Mouse (Mus musculus): ENCODE results near the gene Zfp750.

Zfp750 gene

GRCm38 (mm10) chr11:121519131-121519530, at the start of gene Zfp750:
Gene Zfp750 (minus strand): TSS chr11:121519333.
- no peak for DNase-seq

DNA sequence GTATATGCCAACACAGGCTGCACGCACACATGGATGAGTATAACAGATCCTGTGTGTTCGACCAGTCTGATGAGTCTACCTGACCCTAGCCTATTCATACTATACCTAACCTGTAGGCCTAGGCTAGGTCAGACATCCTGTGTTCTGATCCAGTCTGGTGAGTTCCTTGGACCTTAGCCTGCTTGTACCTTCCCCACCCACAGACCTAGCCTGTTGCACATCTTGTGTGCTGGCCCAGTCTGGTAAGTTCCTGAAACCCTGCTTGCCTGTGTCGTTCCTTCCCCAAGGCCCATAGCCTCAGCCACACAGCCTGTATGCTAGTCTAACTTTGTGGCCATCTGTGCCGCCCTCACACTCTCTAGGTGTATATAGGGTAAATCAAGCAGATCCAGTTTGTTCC, 45.1 kb upstream of the Zfp750 start:
- DNase-seq: no peak

DNA sequence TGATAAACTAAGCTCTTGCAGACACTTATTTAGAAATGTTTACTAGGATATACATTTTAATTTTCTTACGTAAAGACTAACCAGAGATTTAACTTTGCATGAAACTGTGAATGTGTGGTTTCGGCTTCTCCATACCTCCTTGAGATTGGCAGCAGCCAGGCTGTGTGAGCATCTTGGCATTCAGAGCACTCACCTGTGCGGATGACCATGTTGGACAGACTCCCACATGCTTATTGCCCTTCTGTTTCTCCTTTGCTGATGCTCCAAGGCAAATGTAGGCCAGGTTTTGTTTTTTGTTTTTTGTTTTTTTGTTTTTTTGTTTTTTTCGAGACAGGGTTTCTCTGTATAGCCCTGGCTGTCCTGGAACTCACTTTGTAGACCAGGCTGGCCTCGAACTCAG, 44.2 kb upstream of the Zfp750 start:
- DNase-seq: no peak

- DNase-seq: no peak
These were observed 41.1 kb upstream of the Zfp750 start for GRCm38 (mm10) chr11:121560294-121560663.

- DNase-seq: no peak
These were observed 40.6 kb upstream of the Zfp750 start for GRCm38 (mm10) chr11:121559527-121560293.

- DNase-seq: no peak
These were observed 39.4 kb upstream of the Zfp750 start for GRCm38 (mm10) chr11:121558522-121558921.

GRCm38 (mm10) chr11:121557946-121558345, 38.8 kb upstream of the Zfp750 start:
- no peak for DNase-seq

- no peak for DNase-seq
These were observed 37.6 kb upstream of the Zfp750 start for GRCm38 (mm10) chr11:121556727-121557126.

GRCm38 (mm10) chr11:121553458-121553857, 34.3 kb upstream of the Zfp750 start:
- DNase-seq: no peak

- no peak for DNase-seq
These were observed 33.8 kb upstream of the Zfp750 start for GRCm38 (mm10) chr11:121552846-121553457.

- no peak for DNase-seq
These were observed 33.0 kb upstream of the Zfp750 start for GRCm38 (mm10) chr11:121552167-121552566.

DNA sequence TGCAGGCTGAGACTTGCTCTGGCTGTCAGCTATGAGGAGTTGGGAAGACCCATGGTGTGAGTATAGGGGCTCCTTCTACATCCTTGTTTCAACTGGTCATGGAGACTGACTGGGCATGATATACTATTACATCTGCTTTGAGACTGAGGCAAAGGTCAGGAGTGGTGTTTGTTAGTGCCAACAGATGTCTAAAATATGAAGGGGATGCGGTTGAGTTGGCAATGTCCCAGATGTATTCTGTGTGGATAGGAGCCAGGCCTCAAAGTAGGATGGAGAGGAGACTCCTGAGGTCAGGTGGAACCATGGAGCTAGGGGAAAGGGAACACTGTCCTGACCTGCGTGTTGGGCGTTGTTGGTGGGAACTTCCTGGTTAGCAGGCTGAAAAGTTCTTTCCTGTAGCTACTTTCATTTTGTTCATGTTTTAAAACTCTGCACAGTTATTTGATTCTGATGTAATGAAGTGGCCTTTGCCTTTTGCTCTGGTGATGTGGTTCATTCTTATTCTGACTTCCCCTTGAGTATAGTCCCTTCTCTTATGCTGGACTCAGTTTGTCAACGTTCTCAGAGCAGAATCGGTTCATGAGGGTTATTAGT, 32.2 kb upstream of the Zfp750 start:
- no peak for DNase-seq

- DNase-seq: no peak
These were observed 30.9 kb upstream of the Zfp750 start for GRCm38 (mm10) chr11:121549843-121550647.

DNA sequence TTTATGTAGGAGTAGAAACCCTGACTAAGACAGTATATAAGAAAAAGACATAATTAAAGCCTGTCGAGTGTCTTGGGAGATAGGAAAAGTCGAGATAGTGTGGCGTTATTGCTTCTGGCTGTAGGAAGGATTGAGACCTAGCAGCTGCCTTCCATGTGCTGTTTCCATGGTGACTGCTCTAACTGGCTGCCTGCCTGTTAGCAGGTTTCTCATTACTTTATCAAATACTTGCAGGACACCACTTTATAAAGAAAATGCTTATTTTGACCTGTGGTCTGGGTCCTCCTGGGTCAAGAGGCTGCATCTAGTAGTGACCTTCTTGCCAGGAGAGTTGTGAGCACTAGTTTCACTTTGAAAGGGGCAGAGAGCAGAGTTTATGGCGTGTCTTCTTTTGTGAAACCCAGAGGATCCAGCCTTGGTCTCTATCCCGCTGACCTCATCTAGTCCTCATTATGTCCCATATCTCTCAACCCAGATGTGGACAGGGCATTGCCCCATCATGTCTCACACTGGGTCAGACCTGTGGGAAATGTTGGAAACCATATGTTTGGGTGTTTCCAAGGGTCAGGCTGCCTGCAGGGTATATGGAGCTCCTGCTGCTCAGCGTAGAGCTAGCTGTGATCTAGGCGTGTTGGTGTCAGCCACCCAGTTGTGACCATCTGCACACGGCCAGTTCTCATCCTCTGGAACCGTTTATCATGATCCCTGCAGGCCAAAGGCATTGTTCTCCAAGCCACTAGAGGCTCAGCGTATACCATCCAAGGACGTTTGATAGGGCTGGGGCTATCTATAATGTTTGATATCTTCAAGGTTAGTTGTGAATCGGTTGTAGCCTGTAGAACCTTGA, 30.1 kb upstream of the Zfp750 start:
- DNase-seq: no peak

DNA sequence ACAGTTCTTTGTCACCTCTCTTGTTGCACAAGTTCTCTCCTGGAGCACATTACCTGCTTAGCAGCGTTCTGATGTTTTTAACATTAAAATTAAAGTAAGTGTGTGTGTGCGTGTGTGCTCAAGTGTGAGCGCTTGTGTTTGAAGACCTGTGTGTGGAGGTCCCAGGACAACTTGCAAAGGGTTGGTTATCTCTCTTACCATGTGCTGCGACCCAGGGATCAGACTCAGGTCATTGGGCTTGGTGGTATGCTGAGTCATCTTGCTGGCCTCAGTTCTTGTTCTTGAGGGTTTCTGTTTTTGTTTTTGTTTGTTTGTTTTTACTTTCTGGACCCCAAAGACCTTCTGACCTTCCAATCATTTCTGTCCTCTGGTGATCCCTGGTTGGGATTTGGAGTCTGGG, 28.8 kb upstream of the Zfp750 start:
- DNase-seq: no peak

GRCm38 (mm10) chr11:121547234-121547633, 28.1 kb upstream of the Zfp750 start:
- no peak for DNase-seq

DNA sequence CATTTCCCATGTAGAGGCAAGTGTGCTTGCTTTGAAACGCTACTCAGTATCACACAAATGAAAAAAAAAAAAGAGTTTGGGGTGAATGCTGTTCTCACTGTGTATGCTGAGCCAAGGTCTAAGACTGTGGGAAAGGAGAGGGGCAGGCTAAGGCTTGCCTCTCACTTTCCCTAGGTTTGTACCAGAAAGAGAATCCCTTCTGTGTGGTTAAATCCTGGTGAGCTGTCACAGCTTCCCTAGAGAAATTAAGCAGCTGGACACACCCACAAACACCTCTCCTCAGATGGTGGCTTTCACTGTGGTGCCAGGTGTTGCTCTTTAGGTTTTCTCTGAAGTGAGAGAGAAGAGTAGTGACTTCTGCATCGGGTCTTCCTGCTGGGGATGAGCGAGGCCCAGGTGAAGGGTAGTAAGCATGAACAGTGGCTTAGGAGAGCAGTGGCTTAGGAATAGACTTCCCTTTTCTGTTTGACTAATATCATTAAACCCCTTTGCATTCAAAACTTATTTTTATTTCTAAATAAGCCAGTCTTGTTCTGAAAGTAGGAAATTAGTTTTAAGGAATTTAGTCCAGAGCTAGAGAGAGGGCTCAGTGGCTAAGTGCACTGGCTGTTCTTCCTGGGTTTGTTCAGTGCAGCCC, 26.4 kb upstream of the Zfp750 start:
- DNase-seq: no peak

GRCm38 (mm10) chr11:121544755-121545397, 25.7 kb upstream of the Zfp750 start:
- DNase-seq: no peak

DNA sequence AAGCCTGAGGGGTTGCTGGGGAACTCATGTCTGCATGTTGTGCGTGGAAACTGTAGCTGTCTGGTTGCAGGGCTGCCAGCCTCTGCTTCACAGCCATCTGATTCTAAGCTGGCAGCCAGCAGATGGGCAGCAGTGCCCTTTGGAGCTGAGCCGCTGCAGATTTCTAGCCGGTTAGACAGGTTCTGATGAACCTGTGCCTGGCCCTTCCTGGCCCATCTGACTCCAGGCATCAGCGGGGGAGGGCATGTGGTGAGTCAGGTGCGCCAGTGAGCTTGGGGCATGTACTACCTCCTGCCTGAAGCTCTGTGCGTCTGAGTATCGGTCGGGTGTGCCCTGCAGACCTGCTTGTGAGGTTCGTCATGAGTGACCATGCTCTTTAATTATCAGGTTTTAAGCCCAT, 24.8 kb upstream of the Zfp750 start:
- DNase-seq: peak; percentile 91

DNA sequence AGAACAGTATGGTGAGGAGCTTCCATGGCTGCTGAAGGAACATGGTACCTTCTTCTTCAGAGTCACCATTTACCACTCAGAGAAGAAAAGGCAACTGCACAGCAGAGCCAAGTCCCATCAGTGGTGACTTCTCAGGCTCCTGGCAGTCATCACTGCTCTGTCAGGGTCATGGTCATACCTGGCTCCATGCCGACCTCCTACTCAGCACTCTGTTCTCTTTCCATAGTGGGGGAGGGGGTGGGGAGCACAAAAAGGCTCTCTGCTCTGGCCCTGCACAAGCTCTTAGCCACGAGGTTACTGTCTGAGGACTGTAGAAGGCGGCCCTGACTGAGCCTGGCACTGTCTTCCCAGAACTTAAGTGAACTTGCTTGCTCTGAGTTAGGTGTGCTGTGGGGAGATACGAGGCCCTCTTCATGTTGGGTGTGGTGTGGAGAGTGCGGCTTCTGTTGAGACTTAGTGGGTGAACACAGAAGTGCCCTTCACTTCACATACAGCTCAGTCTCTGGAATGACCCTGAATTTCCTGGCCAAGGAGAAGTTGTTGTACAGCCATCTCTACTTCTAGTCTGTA, 24.2 kb upstream of the Zfp750 start:
- DNase-seq: peak; percentile 55

DNA sequence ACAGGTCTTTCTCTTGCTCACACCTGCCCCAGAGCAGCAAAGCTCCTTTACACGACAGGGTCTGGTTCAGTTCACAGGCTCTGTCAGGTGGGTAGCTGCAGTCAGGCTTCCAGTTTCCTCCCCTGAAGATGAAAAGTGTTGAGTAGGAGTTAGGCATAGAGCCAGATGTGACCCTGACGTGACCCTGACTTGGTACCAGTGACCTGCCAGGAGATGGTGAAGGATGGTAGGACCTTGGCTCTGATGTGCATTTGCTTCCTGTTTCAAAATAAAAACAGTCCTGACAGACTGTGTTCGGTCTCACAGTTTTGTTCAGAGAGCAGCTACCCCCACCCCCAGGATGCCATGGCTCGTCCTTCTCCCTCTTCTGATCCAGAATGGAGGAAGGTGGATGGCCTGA, 23.3 kb upstream of the Zfp750 start:
- no peak for DNase-seq
